Comparison of ENCODE assay signal across 11 mouse cellular contexts in the genomic region with DNA sequence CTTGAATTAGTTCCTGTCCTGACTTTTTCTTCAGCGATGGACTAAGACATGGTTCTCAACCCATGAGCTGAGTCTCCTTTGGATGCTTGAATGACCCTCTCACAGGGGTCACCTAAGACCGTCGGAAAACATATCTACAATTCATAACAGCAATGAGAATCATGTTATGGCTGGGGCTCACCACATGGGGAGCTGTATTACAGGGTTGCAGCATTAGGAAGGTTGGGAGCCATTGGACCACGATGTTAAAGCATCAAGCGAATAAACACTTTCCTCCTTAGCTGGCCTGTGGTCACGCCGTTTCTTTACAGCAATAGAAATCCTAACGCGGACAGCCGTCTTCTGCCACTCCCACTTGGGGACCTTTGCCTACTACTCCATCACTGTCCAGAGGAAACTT.
DNase-seq lines count a peak whose midpoint lies in the region; ATAC-seq and TF ChIP-seq lines count a peak whose summit lies in the region.
"Had no signal": no experiment of that assay in that cellular context is flagged by ENCODE, and none has a peak within 500 bp of the region (broad histone marks: within the 10 kb centered on the region; RNA-seq: fewer than 3 reads in every experiment).

No protein-coding gene starts in this region.

- peaks cover 14% of the 10 kb centered on the region for H3K4me1 ChIP-seq in heart, embryonic 12.5 days (replicated peaks)
- no peaks in the 10 kb centered on the region for H3K4me1 ChIP-seq in lung, postnatal 0 days (ENCODE audit: insufficient read depth, low read depth, low read length)
- H3K4me1 ChIP-seq: hindbrain, embryonic 15.5 days; liver, embryonic 13.5 days had no signal

- H3K9ac ChIP-seq in heart, embryonic 12.5 days: no peak overlapping the region
- H3K9ac ChIP-seq in lung, postnatal 0 days (replicated peaks; ENCODE audit: low read depth): no peak overlapping the region
- H3K9ac ChIP-seq: hindbrain, embryonic 15.5 days; liver, embryonic 13.5 days had no signal

- CTCF ChIA-PET in Patski (lab: Charles Lee): no interaction called here

- TF ChIP-seq CTCF in lung, postnatal 0 days (IDR thresholded peaks at IDR 0.05): peak; percentile 84
- TF ChIP-seq CTCF in Patski (IDR thresholded peaks at IDR 0.05): peak; percentile 38

- no peak overlapping the region for H3K4me3 ChIP-seq in heart, embryonic 12.5 days
- no peak overlapping the region for H3K4me3 ChIP-seq in lung, postnatal 0 days (ENCODE audit: low read depth, low read length)
- H3K4me3 ChIP-seq: hindbrain, embryonic 15.5 days; liver, embryonic 13.5 days had no signal

- no peaks in the 10 kb centered on the region for H3K36me3 ChIP-seq in heart, embryonic 12.5 days
- H3K36me3 ChIP-seq in lung, postnatal 0 days (ENCODE audit: insufficient read depth, low read length): no peaks in the 10 kb centered on the region
- H3K36me3 ChIP-seq: hindbrain, embryonic 15.5 days; liver, embryonic 13.5 days had no signal

- DNase-seq in heart, adult 11 months: peak; percentile 85
- peak; percentile 43 for DNase-seq in lung, postnatal 0 days (ENCODE audit: low spot score)
- no peak for DNase-seq in lung, postnatal 4 days
- DNase-seq in Patski (ENCODE audit: low read depth, low spot score): no peak
- peak; percentile 59 for DNase-seq in retina, postnatal 1 day
- no peak for DNase-seq in right cerebral cortex, postnatal 4 days
- no peak for DNase-seq in ovary, postnatal 36 days (ENCODE audit: low spot score)
- DNase-seq: cerebellum, adult 11-12 months; liver, embryonic 13.5 days had no signal

- in situ Hi-C loops in Patski (cut with MboI; ENCODE audit: low pct_unique_long_range_greater_than_20kb): loop anchor here (5.0 to 25.0 kb wide), 3 partner anchors 322 to 642 kb away; a partner anchor contains a TSS

- no peaks in the 10 kb centered on the region for H3K9me3 ChIP-seq in heart, embryonic 12.5 days (replicated peaks)
- no peaks in the 10 kb centered on the region for H3K9me3 ChIP-seq in lung, postnatal 0 days (ENCODE audit: low read length)
- H3K9me3 ChIP-seq: hindbrain, embryonic 15.5 days had no signal

- H3K27ac ChIP-seq in heart, embryonic 12.5 days (ENCODE audit: poor library complexity, severe bottlenecking): no peak overlapping the region
- no peak overlapping the region for H3K27ac ChIP-seq in lung, postnatal 0 days (ENCODE audit: low read length)
- H3K27ac ChIP-seq: hindbrain, embryonic 15.5 days; liver, embryonic 13.5 days had no signal

- H3K27me3 ChIP-seq in heart, embryonic 12.5 days (replicated peaks): no peaks in the 10 kb centered on the region
- no peaks in the 10 kb centered on the region for H3K27me3 ChIP-seq in lung, postnatal 0 days (replicated peaks; ENCODE audit: insufficient read depth, low read length)
- H3K27me3 ChIP-seq in Patski: no peaks in the 10 kb centered on the region
- H3K27me3 ChIP-seq: hindbrain, embryonic 15.5 days; liver, embryonic 13.5 days had no signal

- POLR2A ChIA-PET in Patski (lab: Charles Lee): no interaction called here

- H3K4me2 ChIP-seq in heart, embryonic 12.5 days: no peak overlapping the region
- H3K4me2 ChIP-seq in lung, postnatal 0 days (replicated peaks; ENCODE audit: low read depth, low read length): no peak overlapping the region
- H3K4me2 ChIP-seq: hindbrain, embryonic 15.5 days; liver, embryonic 13.5 days had no signal

- 77% methylated on average over 10 of the region's 10 CpGs for WGBS in heart, embryonic 12.5 days
- WGBS in lung, postnatal 0 days: 44% methylated on average over 10 of the region's 10 CpGs

- TF ChIP-seq EP300 in lung, postnatal 0 days (IDR thresholded peaks at IDR 0.05): no peak

- no peak for ATAC-seq in heart, embryonic 12.5 days (ENCODE audit: insufficient number of reproducible peaks, low FRiP score)
- no peak; the same call in 1 of the 2 replicates for ATAC-seq in lung, postnatal 0 days
- no peak for ATAC-seq in Patski

Comparison
In these comparisons a context has a peak if more than half of its experiments do, and no peak if none do; other contexts are left out.
1. DNase-seq: peak in heart, adult 11 months (single experiment), lung, postnatal 0 days (single experiment) and retina, postnatal 1 day (single experiment); none in lung, postnatal 4 days (0 of 2), Patski (single experiment), right cerebral cortex, postnatal 4 days (single experiment) and ovary, postnatal 36 days (single experiment).